Mouse (Mus musculus): ENCODE measurements around the gene Tmem196.

- TF ChIP-seq CTCF (conservative IDR thresholded peaks at IDR 0.05; ENCODE audit: low read length) (no peak), NANOG (IDR thresholded peaks at IDR 0.05; ENCODE audit: borderline replicate concordance, low read length) (no peak), POU5F1 (IDR thresholded peaks at IDR 0.05; ENCODE audit: borderline replicate concordance, low read length) (no peak)
Measured at GRCm38 (mm10) chr12:120015201-120015600, 69.6 kb downstream of the Tmem196 start.
